Mouse (Mus musculus) layer of hippocampus, postnatal 25 days (tissue): ENCODE measurements around the gene Nhsl1. TPM values are rescaled to one million over a fixed set of nuclear protein-coding genes. Genes with fewer than 3 reads are reported as not detected.

Source experiments
- DNase-seq, 2 experiments: peaks; one replicate each; pipeline ENCODE4 v3.0.0; 2022; ENCODE audit warnings: mixed read lengths in 2 of 2, low spot score in 1 of 2; ENCODE audit errors: extremely low spot score in 1 of 2
- total RNA-seq, 2 experiments: library from RNA; stranded (reverse); gene quantifications; 2 replicates each; pipeline ENCODE4 v1.2.3; 2021

Nhsl1 gene
- total RNA-seq, 2 experiments from 2014 or later, result 48.9 to 49.6 TPM

DNA sequence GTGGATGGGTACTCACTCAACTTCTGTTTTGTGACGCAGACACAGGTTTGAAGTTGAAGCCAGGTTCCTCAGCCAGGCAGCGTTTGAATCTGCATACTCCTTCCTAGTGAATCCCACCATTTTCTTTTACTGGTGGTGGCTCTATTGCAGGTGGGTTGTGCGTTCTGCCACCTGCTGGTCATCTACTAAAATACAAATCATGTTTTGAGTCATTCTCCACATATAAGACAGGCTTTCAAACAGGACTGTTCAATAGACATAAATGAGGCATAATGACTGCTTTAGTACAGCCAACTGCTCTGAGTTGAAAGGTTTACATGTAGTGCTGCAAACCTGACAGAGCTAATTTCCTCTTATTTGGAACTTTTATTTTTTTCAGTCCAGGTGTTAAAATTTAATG, 75.0 kb downstream of the Nhsl1 start:
- DNase-seq, result no peak

DNA sequence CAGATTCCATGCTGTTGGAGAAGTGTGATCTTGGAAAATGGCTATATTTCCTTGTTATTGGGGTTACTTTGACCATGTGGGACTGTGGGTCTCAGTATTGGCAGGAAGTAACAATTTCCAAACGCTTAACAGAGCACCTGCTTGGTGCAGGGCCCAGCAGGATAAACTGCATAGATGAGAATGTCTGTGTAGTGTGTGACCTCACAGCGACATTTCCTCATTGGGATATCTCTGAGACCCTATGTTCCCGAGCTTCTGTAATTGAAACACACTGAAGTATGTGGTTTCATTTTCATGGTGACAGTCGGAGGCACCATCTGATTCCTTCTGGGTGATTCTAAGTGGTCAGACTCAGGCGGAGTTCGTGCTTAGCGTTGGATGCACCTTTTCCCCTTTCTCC, 75.5 kb downstream of the Nhsl1 start:
- DNase-seq, result no peak

DNA sequence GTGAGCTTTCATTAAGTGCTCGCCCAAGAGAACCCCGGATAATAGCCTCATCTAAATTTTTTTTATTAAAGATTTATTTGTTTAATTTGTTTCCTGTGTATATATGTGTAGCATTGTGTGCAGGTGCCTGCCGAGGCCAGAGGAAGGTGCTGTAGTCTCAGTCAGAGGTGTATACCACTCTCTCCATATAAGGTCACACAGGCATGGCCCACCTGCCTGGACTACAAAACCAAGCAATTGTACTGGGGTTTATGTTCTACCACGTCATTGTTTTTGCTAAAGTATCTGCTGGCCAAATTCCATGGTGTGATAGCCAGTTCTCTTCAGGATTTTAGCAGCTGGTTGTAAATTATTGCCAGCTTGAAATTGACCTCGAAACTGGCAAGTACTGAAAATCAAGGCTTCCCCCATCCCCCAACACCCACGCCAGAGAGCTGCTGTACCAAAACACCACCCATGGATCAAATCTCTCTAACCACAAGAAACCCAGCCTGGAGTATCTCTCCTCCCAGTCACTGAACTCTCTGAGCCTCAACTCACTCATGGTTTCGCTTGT, 81.4 kb downstream of the Nhsl1 start:
- no peak for DNase-seq

DNA sequence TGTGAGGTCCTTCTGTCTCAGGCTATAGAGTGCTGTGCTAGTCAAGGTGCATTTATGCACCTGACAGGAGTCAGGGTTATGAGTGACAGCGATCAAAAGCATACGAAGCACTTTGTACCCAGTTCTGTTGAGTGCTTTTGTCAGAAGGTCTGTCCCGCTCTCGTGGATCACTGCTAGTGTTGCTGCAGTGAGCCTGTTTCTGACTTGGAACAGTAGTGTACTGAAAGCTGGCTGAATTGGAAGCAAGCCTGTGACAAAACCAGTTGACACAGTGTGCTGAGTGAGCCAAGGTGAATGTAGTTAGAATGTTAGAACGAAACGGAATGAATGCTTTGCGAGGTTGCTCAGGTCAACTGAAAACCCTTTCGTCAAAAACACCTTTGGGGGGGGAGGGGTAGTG, 82.2 kb downstream of the Nhsl1 start:
- no peak for DNase-seq

DNA sequence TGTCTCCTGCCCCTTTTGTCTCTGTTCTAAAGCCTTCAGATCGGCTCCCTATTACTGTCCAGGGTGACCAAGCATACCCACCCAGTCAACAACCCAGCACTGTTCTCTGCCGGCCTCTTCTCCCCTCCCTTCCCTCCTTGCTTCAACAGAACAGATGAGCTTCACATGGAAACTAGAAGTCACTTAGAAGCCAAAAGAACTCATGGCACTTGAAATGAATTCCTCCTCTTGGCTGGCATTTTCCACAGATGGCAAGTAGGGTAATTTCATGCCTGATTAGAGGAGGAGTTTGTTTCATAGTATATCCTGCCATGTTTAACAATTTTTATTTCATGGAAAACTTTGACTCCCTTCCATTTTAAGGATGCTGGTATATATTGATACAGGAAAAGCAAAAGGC, 85.2 kb downstream of the Nhsl1 start:
- DNase-seq, result no peak

DNA sequence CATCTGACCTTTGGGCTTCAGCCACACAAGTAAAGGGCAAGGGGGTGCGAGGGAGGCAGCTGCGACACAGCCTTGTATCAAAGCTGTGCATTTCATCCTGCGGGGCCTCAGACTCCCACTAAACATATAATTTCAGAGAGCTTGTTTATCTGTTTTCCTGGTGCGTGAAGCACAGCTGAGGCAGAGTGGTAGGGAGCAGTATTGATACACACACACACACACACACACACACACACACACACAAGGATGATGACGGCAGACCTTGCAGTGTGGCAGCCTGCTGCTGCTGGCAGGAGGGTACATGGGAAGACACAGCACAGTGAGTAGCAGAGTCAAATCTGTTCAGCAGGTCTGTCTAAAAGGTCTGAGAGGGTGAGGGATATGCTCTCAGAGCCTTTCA, 85.9 kb downstream of the Nhsl1 start:
- DNase-seq, result no peak

DNA sequence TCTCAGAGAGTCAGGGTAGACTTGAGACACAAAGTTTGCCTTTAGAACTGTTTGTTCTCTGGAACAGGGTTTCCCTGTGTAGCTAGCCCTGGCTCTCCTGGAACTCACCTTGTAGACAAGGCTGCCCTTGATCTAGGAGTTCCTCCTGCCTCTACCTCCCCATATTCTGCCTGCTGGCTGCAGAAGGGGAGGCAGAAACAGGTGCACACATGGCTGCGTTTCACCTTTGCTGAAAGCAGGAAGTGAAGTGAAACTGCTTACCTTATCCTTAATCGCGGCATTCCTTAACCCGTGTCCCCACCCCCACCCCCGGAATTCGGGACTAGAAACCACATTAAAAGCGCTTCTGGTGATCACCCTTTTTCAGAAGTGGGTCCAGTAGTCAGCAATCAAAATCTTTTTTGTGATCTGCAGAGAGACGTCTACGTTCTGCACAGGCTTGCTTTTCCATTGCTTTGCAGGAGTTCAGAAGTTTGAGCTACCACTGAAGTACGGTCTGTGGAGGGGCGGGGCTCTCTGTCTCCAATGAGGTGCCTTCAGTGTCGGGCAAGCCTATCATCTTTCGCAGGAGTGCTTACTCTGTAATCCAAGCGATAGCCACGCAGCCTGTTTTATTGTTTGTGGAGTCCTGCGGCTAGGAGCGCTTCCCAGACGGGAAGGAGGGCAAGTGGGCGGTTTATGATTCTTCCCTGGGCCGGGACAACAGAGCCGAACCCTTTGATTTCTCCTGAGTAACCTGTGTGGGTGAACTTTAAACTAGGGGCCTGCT, 88.5 kb downstream of the Nhsl1 start:
- peak in 1 of 2 experiments; percentile 49 for DNase-seq

DNA sequence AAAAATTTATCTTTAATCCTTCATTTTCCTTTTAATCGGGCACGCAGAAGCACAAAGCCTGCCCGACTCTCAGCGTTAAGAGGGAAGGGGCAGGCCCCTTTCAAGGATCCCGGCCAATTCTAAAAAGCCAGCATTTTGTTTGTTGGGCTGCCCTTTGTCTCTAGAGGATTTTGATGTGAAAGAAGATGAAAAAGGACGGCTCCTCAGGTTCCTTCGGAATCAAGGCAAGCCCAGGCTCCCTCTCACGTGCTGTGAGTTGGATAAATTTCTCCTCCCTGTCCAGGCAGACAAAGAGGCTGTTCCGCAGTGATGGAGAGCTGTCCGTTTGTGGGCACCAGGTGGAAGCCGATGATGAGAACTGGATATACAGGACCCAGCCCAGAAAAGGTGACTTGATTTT, 89.3 kb downstream of the Nhsl1 start:
- DNase-seq, result no peak

DNA sequence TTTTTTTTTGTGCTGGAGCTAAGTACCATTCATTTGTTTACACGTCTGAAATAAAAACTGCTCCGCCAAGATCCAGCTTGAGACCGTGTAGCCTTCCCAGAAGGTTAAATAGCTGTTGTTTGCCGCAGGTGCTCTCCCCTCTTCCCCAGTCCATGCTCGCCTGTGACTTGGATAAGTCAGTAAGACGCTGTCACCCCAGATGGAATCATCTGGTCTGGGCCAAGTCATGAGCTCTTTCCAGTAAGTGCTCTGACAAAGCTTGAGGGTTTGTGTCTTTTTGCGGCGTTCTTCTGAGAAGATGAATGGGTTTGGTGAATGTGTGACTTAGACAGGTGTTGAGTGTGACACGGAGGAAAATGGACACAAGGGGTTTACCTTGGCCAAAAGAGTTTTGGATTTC, 89.8 kb downstream of the Nhsl1 start:
- no peak for DNase-seq

DNA sequence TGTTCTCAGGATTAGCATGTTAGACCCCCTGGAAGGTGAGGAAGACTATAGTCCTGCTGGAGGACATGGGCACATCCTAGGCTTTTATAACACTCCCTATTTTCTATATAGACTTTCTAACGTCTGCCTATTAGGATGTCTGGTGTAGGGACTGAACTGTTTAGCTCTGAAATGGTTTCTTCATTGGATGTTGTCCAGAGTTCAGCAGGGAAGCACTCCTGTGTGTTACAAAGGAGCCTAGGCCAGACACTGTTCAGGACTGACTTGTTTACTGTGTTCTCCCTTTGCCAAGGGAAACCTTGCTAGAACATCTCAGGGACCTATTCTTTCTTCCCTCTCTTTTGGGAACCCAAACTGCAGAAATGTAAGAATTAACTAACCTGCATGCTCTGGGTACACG, 90.3 kb downstream of the Nhsl1 start:
- no peak for DNase-seq

DNA sequence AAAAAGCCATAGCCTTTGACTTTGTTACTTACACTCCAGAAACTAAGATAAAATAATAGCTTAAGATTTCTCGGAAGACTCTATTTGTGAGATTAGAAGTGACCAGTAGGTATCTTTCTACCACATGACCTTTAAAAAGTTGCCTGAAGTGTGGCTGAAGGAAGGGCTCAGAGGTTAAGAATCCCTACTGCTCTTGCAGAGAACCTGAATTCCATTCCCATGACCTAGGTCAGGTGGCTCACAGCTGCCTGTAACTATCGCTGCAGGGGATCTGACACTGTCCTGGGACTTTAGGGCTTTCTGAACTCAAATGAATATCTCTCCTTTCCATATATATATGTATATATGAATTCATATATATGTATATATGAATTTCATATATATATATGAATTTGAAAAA, 92.5 kb downstream of the Nhsl1 start:
- no peak for DNase-seq

DNA sequence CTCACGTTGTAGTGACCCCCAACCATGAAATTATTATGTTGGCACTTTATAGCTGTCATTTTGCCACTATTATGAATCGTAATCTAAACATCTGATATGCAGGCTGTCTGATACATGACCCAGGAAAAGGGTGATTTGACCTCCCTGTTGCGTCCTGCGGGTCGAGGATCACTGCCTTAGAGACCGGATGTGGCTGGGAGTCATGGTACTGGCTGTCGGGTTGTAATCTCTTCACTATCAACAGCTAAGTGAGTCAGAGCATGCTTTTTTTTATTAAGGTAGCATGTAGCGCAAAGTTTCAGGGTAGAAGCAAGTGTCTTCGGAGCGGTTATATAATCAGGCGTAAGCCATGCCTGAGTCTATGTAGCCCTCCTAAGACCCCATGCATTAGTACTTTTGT, 97.2 kb downstream of the Nhsl1 start:
- DNase-seq, result no peak

DNA sequence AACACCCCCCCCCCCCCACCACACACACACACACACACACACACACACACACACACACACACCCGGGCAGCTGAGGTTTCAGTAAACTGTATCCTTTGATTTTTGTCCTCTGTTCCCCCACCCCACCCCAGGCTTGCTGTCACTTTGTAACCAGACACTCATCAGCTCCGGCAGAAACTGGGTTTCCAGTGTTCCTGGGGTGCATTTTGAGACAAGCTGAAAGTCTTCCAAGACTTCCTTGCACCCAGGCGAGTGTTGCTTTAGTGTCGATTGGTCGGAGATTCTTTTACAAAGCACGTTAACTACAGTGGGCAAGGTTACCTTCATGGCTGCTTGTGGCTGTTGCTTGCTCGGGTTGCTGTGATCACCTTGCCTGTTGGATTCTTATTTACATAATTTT, 99.4 kb downstream of the Nhsl1 start:
- DNase-seq, result no peak

DNA sequence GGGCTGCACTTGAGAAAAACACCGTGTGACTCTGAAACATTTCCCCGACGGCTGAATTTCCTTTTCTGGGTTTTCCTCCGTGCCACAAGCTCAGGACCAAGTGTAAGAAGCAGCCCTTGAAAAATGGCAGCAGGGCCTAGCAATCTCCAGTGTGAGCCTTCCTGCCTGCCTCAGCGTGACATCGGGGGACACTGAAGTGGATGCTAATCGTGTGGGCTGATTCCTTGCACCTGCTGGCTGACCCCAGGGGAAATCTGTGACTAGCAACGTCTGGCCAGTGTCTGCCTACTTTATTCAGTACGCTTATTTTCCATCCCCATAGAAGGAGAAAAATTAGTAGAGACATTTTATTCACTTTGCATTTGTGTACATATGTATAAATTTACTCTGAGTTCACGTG, 100.7 kb downstream of the Nhsl1 start:
- no peak for DNase-seq

DNA sequence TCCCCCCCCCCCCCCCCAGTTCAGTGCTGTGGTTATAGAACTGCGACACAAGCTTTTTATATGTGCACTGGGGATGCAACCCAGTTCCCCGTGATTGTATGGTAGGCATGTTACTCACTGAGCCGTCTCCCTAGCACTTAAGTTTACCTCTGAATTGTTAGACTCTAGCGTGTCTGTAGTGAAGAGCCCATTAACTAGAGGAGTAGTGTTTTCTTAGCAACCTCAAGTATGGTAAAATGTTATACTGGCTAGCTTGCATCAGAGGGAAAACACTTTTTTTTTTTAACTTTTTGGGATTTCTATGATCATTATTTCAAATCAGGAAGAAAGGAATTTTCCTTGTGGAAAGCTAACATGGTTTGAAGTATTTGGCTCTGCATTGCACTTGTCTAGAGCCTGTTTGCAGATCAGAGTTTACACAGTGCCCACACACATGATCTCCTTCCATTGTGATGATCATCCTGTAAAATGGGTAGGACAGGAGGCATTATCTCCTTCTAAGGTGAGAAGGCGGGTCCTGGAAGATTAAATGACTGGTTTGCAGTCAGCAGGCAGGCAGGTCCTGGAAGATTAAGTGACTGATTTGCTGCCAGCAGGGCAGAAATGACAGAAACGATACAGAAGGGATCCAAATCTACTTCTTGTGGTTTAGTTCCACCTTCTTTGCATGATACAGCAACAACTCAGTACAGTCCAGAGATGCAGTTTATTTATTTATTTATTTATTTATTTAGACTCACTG, 101.6 kb downstream of the Nhsl1 start:
- DNase-seq, result no peak

DNA sequence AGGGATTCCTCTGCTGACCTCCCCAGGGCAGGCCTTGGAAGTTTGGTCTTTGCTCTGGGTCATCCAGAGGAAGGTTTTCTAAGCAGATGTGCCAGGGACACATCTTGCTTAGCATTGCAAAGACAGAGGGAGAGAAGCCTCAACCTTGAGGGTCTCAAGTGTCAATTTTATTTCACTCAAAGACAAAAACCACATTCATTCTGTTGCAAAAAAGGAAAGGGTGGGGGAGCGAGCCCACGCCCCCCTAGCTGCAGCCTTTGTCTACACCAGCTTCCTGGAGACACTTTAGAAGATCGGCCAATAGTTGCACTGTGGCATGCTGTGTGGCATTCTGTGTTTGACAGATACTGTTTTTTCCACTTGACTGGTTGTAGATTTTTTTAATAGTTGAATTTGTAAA, 104.2 kb downstream of the Nhsl1 start:
- DNase-seq, result no peak

DNA sequence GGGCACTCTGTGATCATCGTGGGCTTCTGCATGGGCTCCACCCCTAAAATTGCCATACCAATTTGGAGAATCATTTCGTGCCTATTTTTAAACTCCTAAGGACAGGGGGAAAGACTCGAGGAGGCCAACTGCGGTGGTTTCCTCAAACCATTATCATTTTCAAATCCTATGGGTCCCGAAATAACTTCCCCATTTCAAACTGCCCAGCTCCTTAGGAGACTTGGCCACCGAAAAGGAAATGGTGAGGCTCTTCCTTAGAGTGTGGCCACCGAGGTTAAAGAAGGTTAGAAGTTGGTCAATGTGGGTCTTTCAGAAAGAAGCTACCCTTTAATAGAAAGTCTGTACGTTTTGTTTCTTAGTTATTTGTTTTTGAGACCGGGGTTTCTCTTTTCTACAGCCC, 104.8 kb downstream of the Nhsl1 start:
- no peak for DNase-seq

DNA sequence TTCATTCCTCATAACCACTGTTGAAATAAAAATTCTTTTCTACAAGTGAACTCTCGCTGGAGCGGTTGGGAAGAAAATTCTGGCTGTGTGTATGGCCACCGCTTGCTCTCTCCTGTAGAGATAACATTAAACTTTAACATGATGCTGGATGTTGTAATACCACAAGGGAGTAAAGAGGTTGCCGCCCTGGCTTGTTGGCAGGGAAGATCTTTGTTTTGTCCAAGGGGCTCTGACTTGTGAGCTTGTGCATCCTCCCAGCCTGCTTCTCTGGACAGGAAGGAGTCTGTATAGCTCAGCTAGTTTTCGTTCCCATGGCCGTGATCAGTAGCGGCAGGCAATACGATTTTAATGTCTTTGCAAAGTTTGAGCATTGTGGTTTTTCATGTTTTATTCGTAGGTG, 109.1 kb downstream of the Nhsl1 start:
- no peak for DNase-seq

DNA sequence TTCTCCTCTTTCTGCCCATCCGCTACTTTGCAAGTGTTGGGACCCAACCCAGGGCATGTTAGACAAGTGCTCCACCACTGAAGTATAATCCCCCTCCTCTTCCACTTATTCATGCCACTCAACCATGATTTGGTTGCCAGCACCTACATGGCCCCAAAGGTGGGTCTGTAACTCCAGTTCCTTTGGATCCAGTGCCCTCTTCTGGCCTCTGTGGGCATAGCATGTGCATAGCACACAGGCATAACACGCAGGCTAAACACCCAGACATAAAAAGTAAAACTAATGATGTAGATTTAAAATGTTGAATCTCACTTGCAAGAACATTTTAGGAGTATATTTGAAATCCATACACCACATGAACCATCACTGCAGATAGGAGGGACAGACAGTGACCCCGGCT, 110.7 kb downstream of the Nhsl1 start:
- no peak for DNase-seq

DNA sequence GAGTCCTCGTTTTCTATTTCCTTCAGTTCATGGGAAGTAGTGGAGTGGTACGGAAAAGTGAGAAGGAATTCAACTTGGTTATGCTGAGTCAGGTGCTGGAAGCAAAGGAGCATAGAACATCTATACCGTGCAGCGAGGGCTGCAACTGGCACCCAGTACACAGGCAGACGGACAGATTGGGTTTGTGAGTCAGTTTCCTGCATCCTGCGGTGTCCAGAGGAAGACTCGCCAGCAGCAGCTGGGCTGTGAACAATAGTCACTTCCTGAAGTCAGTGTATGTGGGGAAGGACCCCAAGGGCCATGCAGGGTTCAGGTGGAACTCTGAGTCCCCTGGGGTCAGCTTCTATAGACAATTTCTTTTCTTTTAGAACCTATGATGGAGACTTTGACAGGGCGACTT, 111.4 kb downstream of the Nhsl1 start:
- DNase-seq, result no peak

DNA sequence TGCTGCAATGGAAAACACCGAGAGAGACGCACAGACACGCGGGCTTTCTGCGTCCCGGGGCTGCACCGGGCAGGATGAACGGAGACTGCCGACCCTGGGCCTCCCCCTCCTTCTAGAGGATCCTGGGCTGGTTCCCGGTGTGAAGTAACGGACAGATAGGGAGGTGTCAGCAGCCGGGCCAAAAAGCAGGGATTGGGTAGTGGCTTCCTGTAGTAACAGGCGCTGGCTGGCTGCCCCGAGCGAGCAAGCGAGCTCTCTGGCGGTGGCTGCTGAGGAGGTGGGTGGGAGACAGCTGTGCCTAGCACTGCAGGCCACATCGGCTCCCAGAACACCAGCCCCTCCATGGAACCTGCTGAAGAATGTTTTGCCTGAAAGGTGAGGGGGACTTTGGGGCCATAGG, 112.2 kb downstream of the Nhsl1 start:
- DNase-seq, result peak; percentile 32 to 45

DNA sequence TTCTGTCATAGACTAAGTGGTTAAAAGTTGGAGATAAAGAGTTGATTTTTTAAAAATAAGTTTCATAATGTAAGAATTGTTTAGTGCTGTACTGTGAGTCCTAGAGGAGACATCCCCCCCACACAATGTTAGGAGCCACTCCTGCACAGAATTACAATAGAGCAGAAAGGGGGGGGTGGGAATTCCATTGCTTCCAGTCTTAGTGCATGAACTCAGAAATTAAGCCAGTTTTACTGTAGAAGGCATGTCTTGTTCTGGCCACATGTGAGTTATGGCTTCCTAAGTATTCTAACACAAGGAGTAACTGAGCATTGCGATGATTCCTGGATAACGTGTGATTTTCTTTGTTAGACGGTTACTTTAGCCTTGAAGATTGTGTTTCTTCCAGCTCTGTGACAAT, 112.8 kb downstream of the Nhsl1 start:
- DNase-seq, result no peak
